Mouse (Mus musculus) myocyte (in vitro differentiated cells): ENCODE data around the gene Gtf3c5. TPM values are rescaled to one million over a fixed set of nuclear protein-coding genes. Genes with fewer than 3 reads are reported as not detected.

ENCODE experiments used
- H3K27me3 ChIP-seq: one replicate; pipeline ENCODE4 v1.6.1; 2011; ENCODE audit not compliant: control insufficient read depth, insufficient read depth, insufficient read length
- H3K36me3 ChIP-seq: one replicate; pipeline ENCODE4 v1.6.1; 2011; ENCODE audit not compliant: control insufficient read depth, insufficient read depth
- H3K4me2 ChIP-seq: one replicate; pipeline ENCODE4 v1.6.1; 2011; ENCODE audit warnings: low read depth, control low read depth
- H3K4me3 ChIP-seq: one replicate; pipeline ENCODE4 v1.5.1; 2011; ENCODE audit warnings: mild to moderate bottlenecking, control low read depth, moderate library complexity
- H3K79me2 ChIP-seq: one replicate; pipeline ENCODE4 v1.6.1; 2011; ENCODE audit not compliant: control insufficient read depth, insufficient read depth
- H3ac ChIP-seq: one replicate; pipeline ENCODE4 v1.6.1; 2011; ENCODE audit not compliant: control insufficient read depth, insufficient read length
- CEBPB ChIP-seq: IDR thresholded peaks from 2 replicates; pipeline ENCODE4 v1.6.1; 2011; ENCODE audit warnings: mild to moderate bottlenecking, moderate library complexity; ENCODE audit not compliant: poor library complexity, insufficient read depth, severe bottlenecking
- E2F4 ChIP-seq: IDR thresholded peaks from one replicate; pipeline ENCODE4 v1.6.1; 2011; ENCODE audit warnings: mild to moderate bottlenecking, control low read depth, moderate library complexity; ENCODE audit not compliant: insufficient read depth
- MAX ChIP-seq: IDR thresholded peaks from one replicate; pipeline ENCODE4 v1.6.1; 2011; ENCODE audit warnings: low read depth, mild to moderate bottlenecking, control low read depth
- MYOD1 ChIP-seq, 3 experiments: IDR thresholded peaks; one replicate each; pipeline ENCODE4 v1.6.1; 2011; ENCODE audit warnings: control low read depth in 2 of 3, low read depth in 2 of 3, mild to moderate bottlenecking in 2 of 3, moderate library complexity in 1 of 3; ENCODE audit not compliant: insufficient read length in 2 of 3, control insufficient read depth in 1 of 3
- MYOG ChIP-seq, 3 experiments: IDR thresholded peaks; one replicate each; pipeline ENCODE4 v1.6.1; 2011; ENCODE audit warnings: control low read depth in 2 of 3, low read depth in 2 of 3, mild to moderate bottlenecking in 2 of 3; ENCODE audit not compliant: insufficient read length in 2 of 3, control insufficient read depth in 1 of 3, insufficient read depth in 1 of 3
- POLR2A ChIP-seq: IDR thresholded peaks from one replicate; pipeline ENCODE4 v1.6.1; 2011; ENCODE audit warnings: low read depth, mild to moderate bottlenecking, control low read depth, moderate library complexity; ENCODE audit not compliant: insufficient read length
- POLR2AphosphoS2 ChIP-seq: IDR thresholded peaks from one replicate; pipeline ENCODE4 v1.6.1; 2011; ENCODE audit warnings: low read depth, control low read depth; ENCODE audit not compliant: insufficient read length
- REST ChIP-seq: IDR thresholded peaks from one replicate; pipeline ENCODE4 v1.6.1; 2011; ENCODE audit warnings: mild to moderate bottlenecking, control low read depth, moderate library complexity; ENCODE audit not compliant: insufficient read depth, insufficient read length
- SRF ChIP-seq: IDR thresholded peaks from one replicate; pipeline ENCODE4 v1.6.1; 2011; ENCODE audit warnings: low read depth; ENCODE audit not compliant: control insufficient read depth, insufficient read length
- TCF12 ChIP-seq: IDR thresholded peaks from one replicate; pipeline ENCODE4 v1.6.1; 2011; ENCODE audit warnings: mild to moderate bottlenecking, control low read depth; ENCODE audit not compliant: poor library complexity, insufficient read depth, severe bottlenecking
- TCF3 ChIP-seq: IDR thresholded peaks from one replicate; pipeline ENCODE4 v1.6.1; 2011; ENCODE audit warnings: low read depth, control low read depth; ENCODE audit not compliant: insufficient read length
- USF1 ChIP-seq: IDR thresholded peaks from one replicate; pipeline ENCODE4 v1.6.1; 2011; ENCODE audit warnings: low read depth, mild to moderate bottlenecking, control low read depth, moderate library complexity
- polyA plus RNA-seq: library from polyadenylated mRNA; unstranded; fragments of >200 nt; fragmentation: generic; extraction: Trizol; gene quantifications from one replicate; pipeline ENCODE4 v1.2.1, GENCODE M21; 2012; ENCODE audit warnings: missing spikeins

The Gtf3c5 gene
- polyA plus RNA-seq, 1 experiment = 24.4 TPM

DNA sequence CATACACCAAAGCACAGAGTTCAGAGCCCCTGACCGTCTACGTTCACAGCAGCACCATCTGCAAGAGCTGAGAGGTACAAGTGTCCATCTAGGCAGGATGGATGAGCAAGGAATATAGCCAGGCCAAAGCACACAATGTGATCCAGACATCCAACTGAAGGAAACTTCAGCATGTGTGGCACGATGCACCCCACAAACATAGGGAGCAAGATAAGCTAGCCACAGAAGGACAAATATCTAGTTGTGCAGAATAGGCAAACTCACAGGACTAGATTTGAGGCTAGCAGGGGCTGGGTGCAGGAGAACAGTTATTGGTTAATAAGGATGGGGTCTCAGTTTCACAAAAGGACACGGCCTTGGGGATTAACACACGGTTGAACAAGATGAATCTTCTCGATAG, 35.8 kb upstream of the Gtf3c5 start:
- no peaks in the 10 kb centered on the region for H3K36me3 ChIP-seq
- peaks cover 32% of the 10 kb centered on the region for H3K27me3 ChIP-seq
- TF ChIP-seq POLR2A (no peak), POLR2AphosphoS2 (no peak), TCF3 (no peak), USF1 (no peak), REST (no peak), CEBPB (no peak), E2F4 (no peak), MYOG (IDR thresholded peaks at IDR 0.05; ENCODE audit: control insufficient read depth in 1 of 3, insufficient read depth in 1 of 3, insufficient read length in 2 of 3, low read depth in 2 of 3) (no peak), MYOD1 (IDR thresholded peaks at IDR 0.05; ENCODE audit: control insufficient read depth in 1 of 3, insufficient read length in 2 of 3, low read depth in 2 of 3) (no peak), TCF12 (no peak), SRF (no peak), MAX (no peak)
- no peak overlapping the region for H3K4me3 ChIP-seq
- no peak overlapping the region for H3ac ChIP-seq
- no peaks in the 10 kb centered on the region for H3K79me2 ChIP-seq
- H3K4me2 ChIP-seq = no peak overlapping the region

DNA sequence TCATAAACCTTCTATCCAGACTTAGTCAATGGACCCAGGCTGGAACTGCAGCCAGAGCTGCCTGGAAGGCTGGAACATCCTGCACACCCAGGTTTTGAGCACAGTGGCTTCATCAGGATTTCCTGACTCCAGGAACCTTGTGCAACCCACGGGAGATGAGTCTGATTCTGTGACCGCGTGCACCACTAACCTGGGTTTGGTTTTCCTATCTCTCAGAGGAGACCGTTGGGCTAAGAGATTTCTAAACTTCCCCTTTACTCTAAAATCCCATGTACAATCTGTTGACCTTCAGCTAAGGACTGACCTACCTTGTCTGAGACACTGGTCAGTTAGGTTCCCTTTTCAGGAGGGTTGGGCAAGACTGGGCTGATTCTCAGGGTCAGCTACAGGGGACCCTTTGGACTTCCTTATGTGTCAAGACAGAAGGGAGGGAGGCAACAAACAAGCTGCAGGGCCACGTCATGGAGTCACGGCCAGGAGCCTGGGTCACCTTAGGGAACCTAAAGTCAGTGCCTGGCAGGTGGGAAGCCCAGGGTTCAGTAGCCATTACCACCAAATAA, 35.3 kb upstream of the Gtf3c5 start:
- peaks cover 33% of the 10 kb centered on the region for H3K27me3 ChIP-seq
- no peak overlapping the region for H3ac ChIP-seq
- no peak for TF ChIP-seq MYOG (IDR thresholded peaks at IDR 0.05; ENCODE audit: control insufficient read depth in 1 of 3, insufficient read depth in 1 of 3, insufficient read length in 2 of 3, low read depth in 2 of 3)
- no peak for TF ChIP-seq REST
- no peak for TF ChIP-seq CEBPB
- no peak for TF ChIP-seq POLR2A
- no peak for TF ChIP-seq SRF
- TF ChIP-seq TCF3 = no peak
- TF ChIP-seq POLR2AphosphoS2 = no peak
- TF ChIP-seq USF1 = no peak
- no peak for TF ChIP-seq E2F4
- TF ChIP-seq TCF12 = no peak
- no peak for TF ChIP-seq MAX
- TF ChIP-seq MYOD1 (IDR thresholded peaks at IDR 0.05; ENCODE audit: control insufficient read depth in 1 of 3, insufficient read length in 2 of 3, low read depth in 2 of 3) = no peak
- no peak overlapping the region for H3K4me2 ChIP-seq
- no peaks in the 10 kb centered on the region for H3K79me2 ChIP-seq
- H3K36me3 ChIP-seq = no peaks in the 10 kb centered on the region
- no peak overlapping the region for H3K4me3 ChIP-seq

DNA sequence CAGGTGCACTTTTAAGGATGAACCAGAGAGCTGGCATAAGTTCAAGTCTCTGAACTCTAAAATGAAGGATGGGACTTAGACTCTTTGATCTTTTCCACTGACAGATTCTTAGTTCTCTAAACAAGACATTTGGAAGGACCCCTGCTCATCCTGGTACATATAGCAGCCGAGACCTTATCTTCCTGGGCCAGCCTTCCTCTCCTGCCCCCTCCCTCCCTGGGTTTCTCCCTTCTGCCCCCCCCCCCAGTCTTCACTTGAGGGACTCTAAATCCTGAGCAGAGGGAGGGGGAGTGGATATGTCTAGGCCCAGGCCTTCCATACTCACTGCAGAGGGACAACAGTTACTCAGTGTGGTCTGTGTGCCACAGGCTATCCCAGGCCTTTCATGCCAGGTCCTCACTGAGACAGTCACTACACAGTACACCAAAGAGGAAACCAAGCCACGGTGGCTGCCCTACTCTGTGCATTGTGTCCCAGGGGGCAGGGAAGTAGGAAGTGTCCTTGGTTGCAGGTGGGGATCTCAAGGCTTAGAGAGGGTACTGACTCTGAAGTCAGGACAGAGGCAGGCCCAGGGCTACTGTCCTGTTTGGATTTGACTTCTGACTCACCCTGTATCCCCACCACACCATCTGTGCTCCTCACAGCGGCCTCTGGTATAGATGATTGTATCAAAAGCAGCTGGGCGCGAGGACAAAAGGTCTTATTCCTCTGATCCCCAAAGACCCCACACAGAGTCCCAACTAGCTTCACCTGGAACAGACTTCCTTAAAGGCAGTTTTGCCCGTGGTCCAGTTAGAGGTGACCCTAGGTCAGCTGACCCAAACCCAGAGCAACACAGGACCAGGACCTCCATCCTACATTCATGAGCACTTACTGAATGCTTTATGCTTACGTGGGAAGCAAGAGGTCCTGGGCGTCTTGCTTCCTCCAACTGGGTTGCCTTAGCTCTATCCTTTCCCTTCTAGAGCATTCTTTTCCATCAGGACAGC, 34.2 kb upstream of the Gtf3c5 start:
- H3K4me3 ChIP-seq = no peak overlapping the region
- H3K79me2 ChIP-seq = no peaks in the 10 kb centered on the region
- TF ChIP-seq TCF12 = no peak
- no peak for TF ChIP-seq POLR2A
- no peak for TF ChIP-seq POLR2AphosphoS2
- TF ChIP-seq SRF = no peak
- no peak for TF ChIP-seq CEBPB
- TF ChIP-seq MYOD1 (IDR thresholded peaks at IDR 0.05; ENCODE audit: control insufficient read depth in 1 of 3, insufficient read length in 2 of 3, low read depth in 2 of 3) = no peak
- no peak for TF ChIP-seq USF1
- no peak for TF ChIP-seq E2F4
- TF ChIP-seq TCF3 = no peak
- TF ChIP-seq REST = no peak
- TF ChIP-seq MYOG (IDR thresholded peaks at IDR 0.05; ENCODE audit: control insufficient read depth in 1 of 3, insufficient read depth in 1 of 3, insufficient read length in 2 of 3, low read depth in 2 of 3) = no peak
- no peak for TF ChIP-seq MAX
- peaks cover 33% of the 10 kb centered on the region for H3K27me3 ChIP-seq
- no peak overlapping the region for H3K4me2 ChIP-seq
- H3ac ChIP-seq = no peak overlapping the region
- H3K36me3 ChIP-seq = no peaks in the 10 kb centered on the region

DNA sequence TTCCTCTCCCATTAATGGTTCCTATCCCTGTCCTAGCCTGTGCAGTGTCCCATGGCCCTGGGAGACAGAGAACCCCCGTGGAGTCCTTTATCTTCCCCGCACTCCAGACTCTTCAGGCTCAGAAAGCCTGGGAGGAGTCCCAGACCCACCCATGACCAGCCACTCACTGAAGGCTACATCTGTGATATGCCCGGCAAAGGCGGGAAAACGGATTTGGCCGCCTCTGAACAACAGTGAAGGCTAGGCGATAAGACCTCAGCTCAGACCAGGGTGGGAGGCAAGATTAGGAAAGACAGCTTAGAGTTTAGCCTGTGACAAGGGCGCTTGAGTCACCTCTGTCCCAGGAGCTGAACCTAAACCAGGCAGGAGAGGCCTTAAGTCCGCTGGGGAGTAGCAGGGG, 33.3 kb upstream of the Gtf3c5 start:
- H3ac ChIP-seq = no peak overlapping the region
- peaks cover 33% of the 10 kb centered on the region for H3K27me3 ChIP-seq
- H3K79me2 ChIP-seq = no peaks in the 10 kb centered on the region
- H3K4me2 ChIP-seq = no peak overlapping the region
- H3K4me3 ChIP-seq = no peak overlapping the region
- H3K36me3 ChIP-seq = no peaks in the 10 kb centered on the region
- TF ChIP-seq MYOG (IDR thresholded peaks at IDR 0.05; ENCODE audit: control insufficient read depth in 1 of 3, insufficient read depth in 1 of 3, insufficient read length in 2 of 3, low read depth in 2 of 3) (no peak), POLR2A (no peak), MYOD1 (IDR thresholded peaks at IDR 0.05; ENCODE audit: control insufficient read depth in 1 of 3, insufficient read length in 2 of 3, low read depth in 2 of 3) (no peak), TCF12 (no peak), E2F4 (no peak), MAX (no peak), REST (no peak), USF1 (no peak), SRF (no peak), POLR2AphosphoS2 (no peak)
